Mouse (Mus musculus) testis, adult 2 months (tissue): ENCODE data around the gene Zfp202.

Experiments
- CTCF ChIP-seq: fragments of 200-500 bp; IDR thresholded peaks from 2 replicates; pipeline ENCODE4 v1.5.1; 2012; ENCODE audit warnings: low read depth, mild to moderate bottlenecking, inconsistent platforms, low read length, moderate library complexity; ENCODE audit not compliant: control insufficient read depth, insufficient read depth, insufficient replicate concordance
- POLR2A ChIP-seq: fragments of 200-500 bp; IDR thresholded peaks from 2 replicates; pipeline ENCODE4 v1.6.1; 2012; ENCODE audit warnings: low read depth, mild to moderate bottlenecking, inconsistent platforms, low read length, moderate library complexity; ENCODE audit not compliant: control insufficient read depth

GRCm38 (mm10) chr9:40191086-40191876 is 835 bp upstream of the Zfp202 start:
- no peak for TF ChIP-seq CTCF
- TF ChIP-seq POLR2A = no peak
